Mouse (Mus musculus) cortical plate, adult 2 months (tissue): Measurements from ENCODE around the gene Ppm1f.

Experiments
- CTCF ChIP-seq: fragments of 200-500 bp; IDR thresholded peaks from 2 replicates; pipeline ENCODE4 v1.5.1; 2011; ENCODE audit warnings: mild to moderate bottlenecking, control low read depth, low read length; ENCODE audit not compliant: insufficient read depth; ENCODE audit errors: extremely low read depth
- POLR2A ChIP-seq: fragments of 200-500 bp; IDR thresholded peaks from 2 replicates; pipeline ENCODE4 v1.6.1; 2011; ENCODE audit warnings: mild to moderate bottlenecking, low read length, control low read depth; ENCODE audit not compliant: insufficient read depth; ENCODE audit errors: extremely low read depth

- TF ChIP-seq CTCF: no peak
- no peak for TF ChIP-seq POLR2A
Observed at GRCm38 (mm10) chr16:16849196-16849595, 47.1 kb upstream of the Ppm1f start.
